Mouse (Mus musculus) kidney, postnatal 4 days (tissue): ENCODE data around the gene Fam171a2.
"Not testable (repeated sequence)": the region's sequence is repeated elsewhere in the genome, so short reads cannot be mapped to it uniquely, and the experiment has no call there.

Experiments
- DNase-seq, 2 experiments: peaks; one replicate each; pipeline ENCODE4 v3.0.0; 2021; ENCODE audit warnings: mixed read lengths in 2 of 2

Gene Fam171a2

GRCm38 (mm10) chr11:102434816-102435705 lies 12.4 kb downstream of the Fam171a2 start:
- DNase-seq, result peak in 1 of 2 experiments; percentile 6

- DNase-seq, result peak; percentile 92
Measured at GRCm38 (mm10) chr11:102434406-102434805, 13.1 kb downstream of the Fam171a2 start.

- peak in 1 of 2 experiments; percentile 16 for DNase-seq
Measured at GRCm38 (mm10) chr11:102433866-102434265, 13.6 kb downstream of the Fam171a2 start.

GRCm38 (mm10) chr11:102432896-102433295 lies 14.6 kb downstream of the Fam171a2 start:
- DNase-seq, result no peak

- peak; percentile 7 to 15 for DNase-seq
Measured at GRCm38 (mm10) chr11:102432115-102432843, 15.2 kb downstream of the Fam171a2 start.

- DNase-seq, result no peak
Measured at GRCm38 (mm10) chr11:102431728-102432114, 15.8 kb downstream of the Fam171a2 start.

GRCm38 (mm10) chr11:102431018-102431645 lies 16.4 kb downstream of the Fam171a2 start:
- peak; percentile 88 to 92 for DNase-seq

- DNase-seq, result peak; percentile 88 to 94
Measured at GRCm38 (mm10) chr11:102430121-102431017, 17.1 kb downstream of the Fam171a2 start, which contains the start of gene Grn. Gene Grn (plus strand): TSS chr11:102430315.

- no peak for DNase-seq
Measured at GRCm38 (mm10) chr11:102429551-102429950, 17.9 kb downstream of the Fam171a2 start.

GRCm38 (mm10) chr11:102428981-102429540 lies 18.4 kb downstream of the Fam171a2 start:
- no peak for DNase-seq

GRCm38 (mm10) chr11:102425555-102426316 lies 21.7 kb downstream of the Fam171a2 start:
- no peak for DNase-seq

GRCm38 (mm10) chr11:102424666-102425065 lies 22.8 kb downstream of the Fam171a2 start:
- DNase-seq, result no peak

- no peak for DNase-seq
Measured at GRCm38 (mm10) chr11:102421559-102421958, 25.9 kb downstream of the Fam171a2 start.

- DNase-seq, result no peak
Measured at GRCm38 (mm10) chr11:102418887-102419286, 28.6 kb downstream of the Fam171a2 start.

- DNase-seq, result no peak
Measured at GRCm38 (mm10) chr11:102417160-102417559, 30.3 kb downstream of the Fam171a2 start.

GRCm38 (mm10) chr11:102415034-102415802 lies 32.3 kb downstream of the Fam171a2 start:
- DNase-seq, result no peak

GRCm38 (mm10) chr11:102413059-102413458 lies 34.4 kb downstream of the Fam171a2 start:
- DNase-seq, result no peak

GRCm38 (mm10) chr11:102411704-102412103 lies 35.8 kb downstream of the Fam171a2 start:
- DNase-seq, result peak; percentile 97

GRCm38 (mm10) chr11:102411061-102411460 lies 36.4 kb downstream of the Fam171a2 start:
- no peak for DNase-seq

GRCm38 (mm10) chr11:102410345-102410744 lies 37.1 kb downstream of the Fam171a2 start:
- DNase-seq, result not testable (repeated sequence)
